8 mouse cellular contexts compared by ENCODE assay signal in the genomic region with DNA sequence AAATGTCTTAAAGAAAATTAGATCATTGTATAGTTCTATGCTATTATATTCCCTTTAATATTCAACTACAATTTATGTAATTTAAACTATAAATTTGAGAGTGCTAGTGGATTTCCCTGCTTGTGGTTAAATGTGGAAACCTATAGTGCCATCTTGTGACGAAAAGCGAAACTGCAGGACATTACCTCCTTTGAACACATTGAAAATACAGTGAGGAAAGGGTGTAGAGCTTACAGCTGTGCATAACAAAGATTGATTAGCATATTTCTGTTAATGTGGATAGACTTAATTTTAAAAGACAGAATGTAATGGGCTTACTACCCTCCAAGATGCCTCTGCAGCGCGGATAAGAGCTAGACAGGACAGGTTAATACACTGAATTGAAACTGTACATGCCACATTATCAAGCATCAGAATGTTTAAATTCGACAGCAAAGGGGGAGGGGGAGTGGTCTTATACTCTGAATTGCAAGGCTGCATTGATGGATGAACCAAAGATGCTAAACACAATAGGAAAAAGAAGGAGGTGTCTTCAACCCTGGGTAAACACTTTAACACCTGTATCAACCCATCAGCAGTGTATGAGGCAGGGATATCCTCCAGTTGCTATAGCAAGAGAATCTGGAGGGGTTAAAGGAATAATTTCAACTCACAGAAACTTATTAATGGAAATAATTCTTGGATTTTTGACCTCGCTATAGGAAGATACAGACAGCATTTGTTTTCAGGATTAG.
A peak's percentile ranks its signal among the peaks of the same experiment; 100 is the strongest.
DNase-seq lines count a peak whose midpoint lies in the region; ATAC-seq and TF ChIP-seq lines count a peak whose summit lies in the region.

No protein-coding gene starts in this region.

- intact Hi-C loops in left cerebral cortex, adult 2 months (cut with DNase I) = loop anchor here (5.0 to 10.0 kb wide), 6 partner anchors 98 to 1158 kb away; no protein-coding TSS in a partner anchor

- 30% methylated on average over 6 of the region's 6 CpGs for WGBS in forebrain, embryonic 10.5 days
- WGBS in midbrain, embryonic 15.5 days = 18% methylated on average over 6 of the region's 6 CpGs

- H3K27ac ChIP-seq in testis, adult 2 months (ENCODE audit: control insufficient read depth, insufficient read depth, low read depth, low read length) = no peak overlapping the region
- H3K27ac ChIP-seq in forebrain, embryonic 10.5 days = no peak overlapping the region
- no peak overlapping the region for H3K27ac ChIP-seq in left cerebral cortex, adult 2 months
- peak overlapping the region; percentile 39 for H3K27ac ChIP-seq in midbrain, embryonic 15.5 days

- ATAC-seq in midbrain, embryonic 15.5 days (replicated peaks) = peak; percentile 90

- H3K36me3 ChIP-seq in testis, adult 2 months (ENCODE audit: control insufficient read depth, insufficient read depth, low read length) = no peaks in the 10 kb centered on the region
- H3K36me3 ChIP-seq in forebrain, embryonic 10.5 days (replicated peaks) = no peaks in the 10 kb centered on the region
- no peaks in the 10 kb centered on the region for H3K36me3 ChIP-seq in midbrain, embryonic 15.5 days (replicated peaks)

- TF ChIP-seq CTCF in testis, adult 2 months (IDR thresholded peaks at IDR 0.05; ENCODE audit: control insufficient read depth, insufficient read depth, insufficient replicate concordance, low read depth, low read length) = peak; percentile 4; the same call in 1 of the 2 replicates
- peak; percentile 92 for TF ChIP-seq CTCF in left cerebral cortex, adult 2 months (IDR thresholded peaks at IDR 0.05)

- TF ChIP-seq POLR2A in testis, adult 2 months (IDR thresholded peaks at IDR 0.05; ENCODE audit: control insufficient read depth, low read depth, low read length) = no peak

- no peaks in the 10 kb centered on the region for H3K27me3 ChIP-seq in testis, adult 2 months (ENCODE audit: control insufficient read depth, insufficient read depth, low read length)
- no peaks in the 10 kb centered on the region for H3K27me3 ChIP-seq in forebrain, embryonic 10.5 days (ENCODE audit: poor library complexity, severe bottlenecking)
- no peaks in the 10 kb centered on the region for H3K27me3 ChIP-seq in midbrain, embryonic 15.5 days (replicated peaks)

- no peaks in the 10 kb centered on the region for H3K4me1 ChIP-seq in testis, adult 2 months (ENCODE audit: control insufficient read depth, insufficient read depth, low read length)
- H3K4me1 ChIP-seq in forebrain, embryonic 10.5 days = no peaks in the 10 kb centered on the region
- peaks cover 11% of the 10 kb centered on the region for H3K4me1 ChIP-seq in midbrain, embryonic 15.5 days

- H3K9me3 ChIP-seq in forebrain, embryonic 10.5 days = no peaks in the 10 kb centered on the region
- no peaks in the 10 kb centered on the region for H3K9me3 ChIP-seq in midbrain, embryonic 15.5 days

- DNase-seq in testis, postnatal 14 days (ENCODE audit: low spot score) = no peak
- peak; percentile 26 for DNase-seq in c-Kit-negative CD71-positive TER-119-positive erythroid progenitor cells, embryonic 14.5 days (ENCODE audit: low read depth, low spot score)
- DNase-seq in forebrain, embryonic 10.5 days (ENCODE audit: extremely low spot score, low spot score) = peak; percentile 44
- DNase-seq in induced T-regulatory cell, adult 2 months (ENCODE audit: low read depth) = peak; percentile 77
- peak; percentile 70 to 72 for DNase-seq in left cerebral cortex, adult 2 months (ENCODE audit: extremely low spot score in 1 of 2, low spot score in 2 of 2)
- DNase-seq in telencephalon, adult 2 months (ENCODE audit: low read depth, low spot score) = peak; percentile 55

- peak overlapping the region; percentile 29 for H3K4me2 ChIP-seq in midbrain, embryonic 15.5 days

- H3K9ac ChIP-seq in midbrain, embryonic 15.5 days = no peak overlapping the region

- H3K4me3 ChIP-seq in testis, adult 2 months (ENCODE audit: control insufficient read depth, low read depth, low read length) = no peak overlapping the region
- H3K4me3 ChIP-seq in forebrain, embryonic 10.5 days = no peak overlapping the region
- no peak overlapping the region for H3K4me3 ChIP-seq in left cerebral cortex, adult 2 months
- no peak overlapping the region for H3K4me3 ChIP-seq in midbrain, embryonic 15.5 days
